Mouse (Mus musculus): ENCODE results near the gene Sgsm3. TPM values are rescaled to one million over a fixed set of nuclear protein-coding genes. Genes with fewer than 3 reads are reported as not detected.
A peak's percentile ranks its signal among the peaks of the same experiment; 100 is the strongest.

The Sgsm3 gene
- polyA plus RNA-seq, 1 experiment: 32.3 TPM

DNA sequence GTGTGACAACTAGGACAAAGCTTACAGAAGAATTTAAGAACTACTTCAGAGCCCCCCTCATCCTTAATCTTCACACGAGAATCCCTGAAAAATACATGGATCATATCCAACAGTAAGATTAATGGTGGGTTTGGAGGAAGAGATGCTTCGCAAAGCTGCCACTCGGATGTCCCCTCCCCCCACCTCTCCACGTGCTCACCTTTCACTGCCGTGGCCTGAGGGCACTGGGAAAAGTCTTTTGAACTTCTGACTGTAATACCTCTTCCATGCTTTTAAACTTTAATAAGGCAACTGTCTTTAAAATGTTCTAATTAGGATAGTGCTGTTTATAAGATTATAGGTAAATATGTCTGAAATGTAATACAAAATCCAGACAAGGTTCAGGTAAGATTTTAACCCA, 3.3 kb upstream of the Sgsm3 start:
- Histone ChIP-seq H3K27me3 (ENCODE audit: control insufficient read depth, insufficient read depth, insufficient read length) (no peaks in the 10 kb centered on the region), H3K36me3 (ENCODE audit: control insufficient read depth, insufficient read depth) (peaks cover 18% of the 10 kb centered on the region), H3ac (ENCODE audit: control insufficient read depth, insufficient read length) (no peak overlapping the region), H3K79me2 (ENCODE audit: control insufficient read depth, insufficient read depth) (peaks cover 4% of the 10 kb centered on the region), H3K4me3 (no peak overlapping the region), H3K4me2 (ENCODE audit: low read depth) (no peak overlapping the region)
- TF ChIP-seq POLR2AphosphoS2 (IDR thresholded peaks at IDR 0.05; ENCODE audit: insufficient read length, low read depth) (no peak), POLR2A (IDR thresholded peaks at IDR 0.05; ENCODE audit: insufficient read length, low read depth) (no peak), USF1 (IDR thresholded peaks at IDR 0.05; ENCODE audit: low read depth) (no peak), MAX (IDR thresholded peaks at IDR 0.05; ENCODE audit: low read depth) (no peak), REST (IDR thresholded peaks at IDR 0.05; ENCODE audit: insufficient read depth, insufficient read length) (no peak), TCF12 (IDR thresholded peaks at IDR 0.05; ENCODE audit: insufficient read depth, poor library complexity, severe bottlenecking) (no peak), MYOG (IDR thresholded peaks at IDR 0.05; ENCODE audit: control insufficient read depth in 1 of 3, insufficient read depth in 1 of 3, insufficient read length in 2 of 3, low read depth in 2 of 3) (no peak), CEBPB (IDR thresholded peaks at IDR 0.05; ENCODE audit: insufficient read depth, poor library complexity, severe bottlenecking) (no peak), E2F4 (IDR thresholded peaks at IDR 0.05; ENCODE audit: insufficient read depth) (no peak), MYOD1 (IDR thresholded peaks at IDR 0.05; ENCODE audit: control insufficient read depth in 1 of 3, insufficient read length in 2 of 3, low read depth in 2 of 3) (no peak), TCF3 (IDR thresholded peaks at IDR 0.05; ENCODE audit: insufficient read length, low read depth) (no peak), SRF (IDR thresholded peaks at IDR 0.05; ENCODE audit: control insufficient read depth, insufficient read length, low read depth) (no peak)

DNA sequence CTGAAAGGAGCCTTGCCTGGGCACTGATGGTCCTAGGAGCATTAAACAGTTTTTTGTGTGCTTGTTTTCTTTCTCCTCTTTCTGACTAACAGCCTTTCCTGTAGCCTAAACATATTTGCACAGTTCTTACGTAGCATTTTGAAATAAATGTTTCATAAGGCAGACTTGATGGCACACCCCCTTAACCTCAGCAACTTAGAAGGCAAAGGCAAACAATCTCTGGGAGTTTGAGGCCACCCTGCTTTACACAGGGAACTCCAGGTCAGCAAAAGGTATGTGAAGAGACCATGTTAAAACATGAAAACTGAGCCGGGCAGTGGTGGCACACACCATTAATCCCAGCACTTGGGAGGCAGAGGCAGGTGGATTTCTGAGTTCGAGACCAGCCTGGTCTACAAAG, 1.9 kb upstream of the Sgsm3 start:
- no peaks in the 10 kb centered on the region for H3K27me3 ChIP-seq (ENCODE audit: control insufficient read depth, insufficient read depth, insufficient read length)
- TF ChIP-seq MYOD1 (IDR thresholded peaks at IDR 0.05; ENCODE audit: control insufficient read depth in 1 of 3, insufficient read length in 2 of 3, low read depth in 2 of 3) (no peak), SRF (IDR thresholded peaks at IDR 0.05; ENCODE audit: control insufficient read depth, insufficient read length, low read depth) (no peak), REST (IDR thresholded peaks at IDR 0.05; ENCODE audit: insufficient read depth, insufficient read length) (no peak), MAX (IDR thresholded peaks at IDR 0.05; ENCODE audit: low read depth) (no peak), CEBPB (IDR thresholded peaks at IDR 0.05; ENCODE audit: insufficient read depth, poor library complexity, severe bottlenecking) (no peak), POLR2A (IDR thresholded peaks at IDR 0.05; ENCODE audit: insufficient read length, low read depth) (no peak), POLR2AphosphoS2 (IDR thresholded peaks at IDR 0.05; ENCODE audit: insufficient read length, low read depth) (no peak), TCF3 (IDR thresholded peaks at IDR 0.05; ENCODE audit: insufficient read length, low read depth) (no peak), TCF12 (IDR thresholded peaks at IDR 0.05; ENCODE audit: insufficient read depth, poor library complexity, severe bottlenecking) (no peak), E2F4 (IDR thresholded peaks at IDR 0.05; ENCODE audit: insufficient read depth) (no peak)
- H3K4me2 ChIP-seq (ENCODE audit: low read depth): no peak overlapping the region
- H3K4me3 ChIP-seq: no peak overlapping the region
- H3ac ChIP-seq (ENCODE audit: control insufficient read depth, insufficient read length): no peak overlapping the region
- peaks cover 8% of the 10 kb centered on the region for H3K36me3 ChIP-seq (ENCODE audit: control insufficient read depth, insufficient read depth)
- peaks cover 4% of the 10 kb centered on the region for H3K79me2 ChIP-seq (ENCODE audit: control insufficient read depth, insufficient read depth)

DNA sequence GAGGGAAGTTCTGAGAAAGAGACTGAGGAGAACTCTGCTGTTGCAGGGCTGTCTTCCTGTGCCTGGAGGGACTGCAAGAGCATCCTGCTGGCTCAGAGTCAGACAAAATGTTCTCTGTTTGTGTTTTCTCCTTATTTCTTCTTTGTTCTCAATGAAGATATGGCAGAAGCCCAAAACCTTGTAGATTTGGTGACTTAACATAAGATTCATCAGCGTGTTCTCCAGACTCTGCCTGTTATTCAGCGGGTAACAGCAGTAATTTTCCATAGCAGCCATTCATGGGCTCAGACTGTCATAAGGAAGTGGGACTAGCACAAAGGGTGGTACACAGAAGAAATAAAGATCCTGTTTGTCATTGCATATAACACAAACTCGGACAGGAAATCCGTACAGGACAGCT, 2.0 kb downstream of the Sgsm3 start:
- Histone ChIP-seq H3K4me3 (no peak overlapping the region), H3K27me3 (ENCODE audit: control insufficient read depth, insufficient read depth, insufficient read length) (no peaks in the 10 kb centered on the region), H3ac (ENCODE audit: control insufficient read depth, insufficient read length) (no peak overlapping the region), H3K36me3 (ENCODE audit: control insufficient read depth, insufficient read depth) (peaks cover 6% of the 10 kb centered on the region), H3K79me2 (ENCODE audit: control insufficient read depth, insufficient read depth) (peaks cover 4% of the 10 kb centered on the region), H3K4me2 (ENCODE audit: low read depth) (peak overlapping the region; percentile 83)
- TF ChIP-seq TCF3 (IDR thresholded peaks at IDR 0.05; ENCODE audit: insufficient read length, low read depth) (no peak), MYOD1 (IDR thresholded peaks at IDR 0.05; ENCODE audit: control insufficient read depth in 1 of 3, insufficient read length in 2 of 3, low read depth in 2 of 3) (no peak), CEBPB (IDR thresholded peaks at IDR 0.05; ENCODE audit: insufficient read depth, poor library complexity, severe bottlenecking) (no peak), E2F4 (IDR thresholded peaks at IDR 0.05; ENCODE audit: insufficient read depth) (no peak), USF1 (IDR thresholded peaks at IDR 0.05; ENCODE audit: low read depth) (no peak), TCF12 (IDR thresholded peaks at IDR 0.05; ENCODE audit: insufficient read depth, poor library complexity, severe bottlenecking) (no peak), MAX (IDR thresholded peaks at IDR 0.05; ENCODE audit: low read depth) (no peak), MYOG (IDR thresholded peaks at IDR 0.05; ENCODE audit: control insufficient read depth in 1 of 3, insufficient read depth in 1 of 3, insufficient read length in 2 of 3, low read depth in 2 of 3) (no peak), REST (IDR thresholded peaks at IDR 0.05; ENCODE audit: insufficient read depth, insufficient read length) (no peak), POLR2AphosphoS2 (IDR thresholded peaks at IDR 0.05; ENCODE audit: insufficient read length, low read depth) (no peak), POLR2A (IDR thresholded peaks at IDR 0.05; ENCODE audit: insufficient read length, low read depth) (no peak), SRF (IDR thresholded peaks at IDR 0.05; ENCODE audit: control insufficient read depth, insufficient read length, low read depth) (no peak)

DNA sequence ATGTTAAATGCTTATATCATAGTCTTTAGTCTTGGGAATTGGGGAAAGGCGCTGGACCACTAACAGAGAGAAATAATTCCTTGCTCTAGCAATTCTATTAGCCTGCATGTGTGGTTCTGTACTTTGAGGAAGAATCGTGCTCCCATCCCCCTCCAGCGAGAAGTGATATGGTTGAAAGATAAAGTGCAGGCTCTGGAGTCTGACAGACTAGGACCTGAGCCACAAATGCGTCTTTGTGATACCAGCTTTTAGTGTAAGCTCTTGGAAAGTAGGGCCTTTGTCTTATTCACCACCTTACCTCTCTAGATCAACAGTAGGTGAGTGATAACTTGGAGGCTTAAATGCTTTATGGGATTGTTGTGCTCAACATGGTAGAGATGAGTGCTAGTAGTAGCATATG, 3.6 kb downstream of the Sgsm3 start:
- Histone ChIP-seq H3K4me3 (no peak overlapping the region), H3K79me2 (ENCODE audit: control insufficient read depth, insufficient read depth) (peaks cover 4% of the 10 kb centered on the region), H3ac (ENCODE audit: control insufficient read depth, insufficient read length) (no peak overlapping the region), H3K36me3 (ENCODE audit: control insufficient read depth, insufficient read depth) (peaks cover 6% of the 10 kb centered on the region), H3K27me3 (ENCODE audit: control insufficient read depth, insufficient read depth, insufficient read length) (no peaks in the 10 kb centered on the region), H3K4me2 (ENCODE audit: low read depth) (no peak overlapping the region)
- no peak for TF ChIP-seq MAX (IDR thresholded peaks at IDR 0.05; ENCODE audit: low read depth)

GRCm38 (mm10) chr15:80983264-80983663, 5.7 kb downstream of the Sgsm3 start:
- Histone ChIP-seq H3K27me3 (ENCODE audit: control insufficient read depth, insufficient read depth, insufficient read length) (no peaks in the 10 kb centered on the region), H3K4me2 (ENCODE audit: low read depth) (no peak overlapping the region), H3ac (ENCODE audit: control insufficient read depth, insufficient read length) (no peak overlapping the region), H3K79me2 (ENCODE audit: control insufficient read depth, insufficient read depth) (peaks cover under 1% of the 10 kb centered on the region), H3K36me3 (ENCODE audit: control insufficient read depth, insufficient read depth) (peaks cover 6% of the 10 kb centered on the region), H3K4me3 (no peak overlapping the region)
- TF ChIP-seq POLR2A (IDR thresholded peaks at IDR 0.05; ENCODE audit: insufficient read length, low read depth): no peak
- no peak for TF ChIP-seq MAX (IDR thresholded peaks at IDR 0.05; ENCODE audit: low read depth)
- TF ChIP-seq MYOG (IDR thresholded peaks at IDR 0.05; ENCODE audit: control insufficient read depth in 1 of 3, insufficient read depth in 1 of 3, insufficient read length in 2 of 3, low read depth in 2 of 3): no peak
- no peak for TF ChIP-seq CEBPB (IDR thresholded peaks at IDR 0.05; ENCODE audit: insufficient read depth, poor library complexity, severe bottlenecking)
- TF ChIP-seq E2F4 (IDR thresholded peaks at IDR 0.05; ENCODE audit: insufficient read depth): no peak
- TF ChIP-seq MYOD1 (IDR thresholded peaks at IDR 0.05; ENCODE audit: control insufficient read depth in 1 of 3, insufficient read length in 2 of 3, low read depth in 2 of 3): no peak
- no peak for TF ChIP-seq USF1 (IDR thresholded peaks at IDR 0.05; ENCODE audit: low read depth)
- no peak for TF ChIP-seq POLR2AphosphoS2 (IDR thresholded peaks at IDR 0.05; ENCODE audit: insufficient read length, low read depth)
- no peak for TF ChIP-seq TCF12 (IDR thresholded peaks at IDR 0.05; ENCODE audit: insufficient read depth, poor library complexity, severe bottlenecking)
- no peak for TF ChIP-seq SRF (IDR thresholded peaks at IDR 0.05; ENCODE audit: control insufficient read depth, insufficient read length, low read depth)
- no peak for TF ChIP-seq TCF3 (IDR thresholded peaks at IDR 0.05; ENCODE audit: insufficient read length, low read depth)

Data from myocyte (in vitro differentiated cells).